Mouse (Mus musculus): Measurements from ENCODE around the gene Snai3. TPM values are rescaled to one million over a fixed set of nuclear protein-coding genes. Genes with fewer than 3 reads are reported as not detected.

Gene Snai3
- total RNA-seq (2014; rRNA removed; ENCODE audit: low replicate concordance) (1.2 TPM in 1 of 2 replicates, not detected in the other), polyA plus RNA-seq (2015; fragmentation: Nextera tagmentation; extraction: Ambion mirVana) (0.61 and 1.6 TPM in 2 replicates)

- WGBS = 6% methylated on average over 52 of the region's 56 CpGs
- no peaks in the 10 kb centered on the region for H3K9me3 ChIP-seq (replicated peaks; ENCODE audit: control insufficient read depth, low read length)
- H3K27me3 ChIP-seq (ENCODE audit: control insufficient read depth, insufficient read depth, low read length) = peaks cover 28% of the 10 kb centered on the region
- H3K4me3 ChIP-seq (ENCODE audit: low read depth, low read length) = peak within 1 kb of the TSS; percentile 44
- peak within 1 kb of the TSS; percentile 73 for H3K4me2 ChIP-seq (ENCODE audit: low read depth, low read length)
- peaks cover 9% of the 10 kb centered on the region for H3K4me1 ChIP-seq (ENCODE audit: control insufficient read depth, insufficient read depth)
- H3K9ac ChIP-seq (replicated peaks; ENCODE audit: low read depth, low read length) = peak within 1 kb of the TSS; percentile 44
- DNase-seq (ENCODE audit: low spot score) = no peak
- TF ChIP-seq CTCF (IDR thresholded peaks at IDR 0.05; ENCODE audit: low read depth) (no peak), EP300 (IDR thresholded peaks at IDR 0.05; ENCODE audit: low read depth) (no peak)
- no peak within 1 kb of the TSS for H3K27ac ChIP-seq (ENCODE audit: low read depth)
- H3K36me3 ChIP-seq (replicated peaks; ENCODE audit: control insufficient read depth, insufficient read depth, low read length) = peaks cover 6% of the 10 kb centered on the region; the same call in 1 of the 2 replicates
- ATAC-seq (ENCODE audit: insufficient read depth, low read depth) = peak; percentile 76
Observed at GRCm38 (mm10) chr8:122460524-122461472, at the start of gene Snai3. Gene Snai3 (minus strand): TSS chr8:122460733.

- DNase-seq (ENCODE audit: low spot score) (peak; percentile 82), ATAC-seq (ENCODE audit: insufficient read depth, low read depth) (peak; percentile 55)
- Histone ChIP-seq H3K9ac (replicated peaks; ENCODE audit: low read depth, low read length) (no peak overlapping the region), H3K36me3 (replicated peaks; ENCODE audit: control insufficient read depth, insufficient read depth, low read length) (peaks cover 47% of the 10 kb centered on the region), H3K27me3 (ENCODE audit: control insufficient read depth, insufficient read depth, low read length) (no peaks in the 10 kb centered on the region), H3K27ac (ENCODE audit: low read depth) (no peak overlapping the region), H3K4me3 (ENCODE audit: low read depth, low read length) (no peak overlapping the region), H3K4me1 (ENCODE audit: control insufficient read depth, insufficient read depth) (no peaks in the 10 kb centered on the region), H3K4me2 (ENCODE audit: low read depth, low read length) (no peak overlapping the region), H3K9me3 (replicated peaks; ENCODE audit: control insufficient read depth, low read length) (no peaks in the 10 kb centered on the region)
- TF ChIP-seq CTCF (IDR thresholded peaks at IDR 0.05; ENCODE audit: low read depth) = peak; percentile 95
- no peak for TF ChIP-seq EP300 (IDR thresholded peaks at IDR 0.05; ENCODE audit: low read depth)
- WGBS = 35% methylated on average over 10 of the region's 10 CpGs
Observed at GRCm38 (mm10) chr8:122500856-122501255, 40.3 kb upstream of the Snai3 start.

GRCm38 (mm10) chr8:122497912-122498311 is 37.4 kb upstream of the Snai3 start:
- H3K27me3 ChIP-seq (ENCODE audit: control insufficient read depth, insufficient read depth, low read length) = no peaks in the 10 kb centered on the region
- no peaks in the 10 kb centered on the region for H3K4me1 ChIP-seq (ENCODE audit: control insufficient read depth, insufficient read depth)
- H3K4me2 ChIP-seq (ENCODE audit: low read depth, low read length) = no peak overlapping the region
- TF ChIP-seq CTCF (IDR thresholded peaks at IDR 0.05; ENCODE audit: low read depth) (peak; percentile 12; the same call in 1 of the 2 replicates), EP300 (IDR thresholded peaks at IDR 0.05; ENCODE audit: low read depth) (no peak)
- no peak overlapping the region for H3K4me3 ChIP-seq (ENCODE audit: low read depth, low read length)
- peaks cover 70% of the 10 kb centered on the region for H3K36me3 ChIP-seq (replicated peaks; ENCODE audit: control insufficient read depth, insufficient read depth, low read length)
- H3K9ac ChIP-seq (replicated peaks; ENCODE audit: low read depth, low read length) = no peak overlapping the region
- DNase-seq (ENCODE audit: low spot score) (no peak), ATAC-seq (ENCODE audit: insufficient read depth, low read depth) (no peak)
- WGBS = 74% methylated on average over 17 of the region's 17 CpGs
- no peaks in the 10 kb centered on the region for H3K9me3 ChIP-seq (replicated peaks; ENCODE audit: control insufficient read depth, low read length)
- no peak overlapping the region for H3K27ac ChIP-seq (ENCODE audit: low read depth)

GRCm38 (mm10) chr8:122497016-122497734 is 36.6 kb upstream of the Snai3 start:
- Histone ChIP-seq H3K4me2 (ENCODE audit: low read depth, low read length) (no peak overlapping the region), H3K4me3 (ENCODE audit: low read depth, low read length) (no peak overlapping the region), H3K9me3 (replicated peaks; ENCODE audit: control insufficient read depth, low read length) (no peaks in the 10 kb centered on the region), H3K4me1 (ENCODE audit: control insufficient read depth, insufficient read depth) (no peaks in the 10 kb centered on the region), H3K27me3 (ENCODE audit: control insufficient read depth, insufficient read depth, low read length) (no peaks in the 10 kb centered on the region), H3K27ac (ENCODE audit: low read depth) (peak overlapping the region; percentile 25; the same call in 1 of the 2 replicates), H3K9ac (replicated peaks; ENCODE audit: low read depth, low read length) (no peak overlapping the region), H3K36me3 (replicated peaks; ENCODE audit: control insufficient read depth, insufficient read depth, low read length) (peaks cover 74% of the 10 kb centered on the region)
- DNase-seq (ENCODE audit: low spot score) = no peak
- 76% methylated on average over 12 of the region's 12 CpGs for WGBS
- ATAC-seq (ENCODE audit: insufficient read depth, low read depth) = peak; percentile 21
- TF ChIP-seq EP300 (IDR thresholded peaks at IDR 0.05; ENCODE audit: low read depth) = no peak
- TF ChIP-seq CTCF (IDR thresholded peaks at IDR 0.05; ENCODE audit: low read depth) = no peak

GRCm38 (mm10) chr8:122488387-122488786 is 27.9 kb upstream of the Snai3 start:
- TF ChIP-seq CTCF (IDR thresholded peaks at IDR 0.05; ENCODE audit: low read depth) (no peak), EP300 (IDR thresholded peaks at IDR 0.05; ENCODE audit: low read depth) (no peak)
- ATAC-seq (ENCODE audit: insufficient read depth, low read depth) (no peak), DNase-seq (ENCODE audit: low spot score) (no peak)
- Histone ChIP-seq H3K36me3 (replicated peaks; ENCODE audit: control insufficient read depth, insufficient read depth, low read length) (peaks cover 84% of the 10 kb centered on the region), H3K27ac (ENCODE audit: low read depth) (no peak overlapping the region), H3K4me3 (ENCODE audit: low read depth, low read length) (no peak overlapping the region), H3K9ac (replicated peaks; ENCODE audit: low read depth, low read length) (no peak overlapping the region), H3K4me2 (ENCODE audit: low read depth, low read length) (no peak overlapping the region), H3K9me3 (replicated peaks; ENCODE audit: control insufficient read depth, low read length) (no peaks in the 10 kb centered on the region), H3K27me3 (ENCODE audit: control insufficient read depth, insufficient read depth, low read length) (no peaks in the 10 kb centered on the region), H3K4me1 (ENCODE audit: control insufficient read depth, insufficient read depth) (no peaks in the 10 kb centered on the region)
- WGBS = 93% methylated on average over 9 of the region's 9 CpGs
